Mouse (Mus musculus) retina, postnatal 7 days (tissue): Measurements from ENCODE around the gene Dpf3.
A peak's percentile ranks its signal among the peaks of the same experiment; 100 is the strongest.

Experiments
- DNase-seq: peaks from one replicate; pipeline ENCODE4 v3.0.0-alpha.2; 2012; ENCODE audit warnings: low read depth, low spot score

Gene Dpf3

DNA sequence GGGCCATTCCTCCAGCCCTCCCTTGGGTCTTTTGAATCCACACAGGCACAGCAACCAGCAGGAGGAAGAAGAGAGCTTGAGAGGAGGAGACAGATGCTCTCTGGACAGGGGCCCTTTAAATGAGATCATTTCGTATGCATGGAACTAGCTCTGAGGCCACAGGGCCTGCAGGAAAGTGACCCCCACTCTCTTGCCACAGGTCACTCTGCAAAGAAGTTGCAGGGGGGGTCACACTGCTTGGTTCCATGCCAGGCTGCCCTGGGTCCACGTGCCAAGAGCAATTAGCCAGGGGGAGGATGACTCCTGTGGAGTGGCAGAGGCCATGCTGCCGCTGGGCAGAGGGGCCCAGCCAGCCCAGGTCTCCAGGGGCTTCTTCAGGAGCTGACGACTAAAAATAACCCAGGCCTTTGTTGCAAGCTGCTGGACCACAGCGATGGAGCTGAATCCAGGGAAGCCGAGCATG is 273.6 kb downstream of the Dpf3 start:
- DNase-seq: no peak

DNA sequence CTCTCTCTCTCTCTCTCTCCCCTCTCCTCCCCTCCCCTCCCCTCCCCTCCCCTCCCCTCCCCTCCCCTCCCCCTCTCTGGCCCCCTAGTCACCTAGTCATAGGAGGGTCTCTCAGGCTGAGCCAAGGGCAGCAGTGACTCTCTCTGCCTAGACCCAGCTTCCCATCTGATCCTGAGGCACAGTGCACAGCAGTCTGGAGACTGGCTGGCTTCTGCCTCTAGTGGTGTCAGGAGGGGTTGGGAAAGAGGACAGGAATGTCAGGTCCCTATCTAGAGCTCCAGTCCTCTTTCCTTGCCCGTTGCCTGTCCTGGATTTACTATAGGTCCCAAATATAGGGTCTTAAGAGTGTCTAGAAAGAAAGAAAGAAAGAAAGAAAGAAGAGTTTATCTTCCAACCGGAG is 275.5 kb downstream of the Dpf3 start:
- DNase-seq: no peak

DNA sequence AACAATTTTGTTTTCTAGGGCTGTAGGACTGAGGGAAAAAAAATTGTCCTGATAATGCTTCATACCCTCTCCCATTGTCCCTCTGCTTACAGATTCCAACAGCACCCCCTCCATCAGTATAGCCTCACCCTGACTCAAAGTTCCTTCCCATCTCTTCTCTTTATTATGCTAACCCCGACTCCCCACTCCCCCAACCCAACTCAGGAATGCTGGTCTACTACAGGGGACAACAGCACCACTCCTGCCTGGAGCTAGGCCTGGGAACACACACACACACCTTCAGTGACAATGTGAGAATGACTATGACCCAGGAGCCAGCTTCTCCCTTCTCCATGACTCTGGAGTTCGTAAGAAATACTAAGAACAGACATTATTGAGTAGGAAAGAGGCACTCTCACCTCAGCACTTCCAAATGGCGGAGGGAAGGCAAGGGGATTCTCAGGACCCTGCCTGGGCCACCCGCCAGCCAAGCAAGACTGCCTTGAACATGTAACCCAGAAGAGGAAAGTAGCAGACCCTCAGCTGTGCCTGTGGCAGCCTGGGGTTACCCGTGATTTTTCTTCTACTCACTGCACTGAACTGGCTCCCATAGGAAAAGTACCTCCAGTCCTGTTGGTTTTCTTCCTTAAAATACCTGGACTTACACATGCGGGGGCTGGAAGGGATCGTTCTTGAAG is 276.2 kb downstream of the Dpf3 start:
- DNase-seq: no peak

DNA sequence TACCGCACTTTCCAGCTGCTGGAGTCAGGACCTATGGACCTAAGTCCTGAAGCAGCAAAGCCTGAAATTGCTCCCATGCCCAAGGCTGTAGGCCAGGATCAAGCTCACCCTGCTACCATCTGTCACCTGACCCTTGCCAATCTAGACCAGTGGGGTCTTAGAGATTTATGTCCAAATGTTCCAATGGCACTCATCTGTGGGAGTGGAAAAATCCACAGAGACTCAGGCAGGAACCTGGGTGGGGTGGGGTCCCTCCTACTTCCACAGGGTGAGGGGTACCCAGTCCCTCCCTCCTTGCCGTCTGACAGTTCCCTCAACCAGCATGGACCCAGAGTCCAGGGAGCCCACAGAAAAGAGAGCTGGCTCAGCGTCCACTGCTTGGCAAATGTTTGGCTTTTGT is 276.8 kb downstream of the Dpf3 start:
- DNase-seq: no peak

DNA sequence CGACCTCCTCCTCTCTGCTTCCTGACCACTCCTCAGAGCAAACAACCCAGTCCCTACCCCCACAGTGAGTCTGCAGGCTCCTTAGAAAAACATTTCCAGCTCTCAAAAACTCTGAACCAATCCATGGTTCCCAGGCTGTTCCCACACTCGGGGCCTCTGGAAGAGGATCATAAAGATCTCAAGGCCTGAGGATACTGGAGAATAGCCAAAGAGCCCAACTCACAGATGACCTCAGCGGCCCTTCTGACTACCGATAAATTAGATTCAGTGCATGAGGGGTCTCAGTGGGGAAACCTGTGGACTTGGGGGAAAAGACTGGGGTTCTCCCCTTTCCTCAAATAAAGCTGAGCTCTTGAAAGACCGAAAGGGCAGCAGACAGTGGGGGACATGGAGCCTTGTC is 277.2 kb downstream of the Dpf3 start:
- no peak for DNase-seq

DNA sequence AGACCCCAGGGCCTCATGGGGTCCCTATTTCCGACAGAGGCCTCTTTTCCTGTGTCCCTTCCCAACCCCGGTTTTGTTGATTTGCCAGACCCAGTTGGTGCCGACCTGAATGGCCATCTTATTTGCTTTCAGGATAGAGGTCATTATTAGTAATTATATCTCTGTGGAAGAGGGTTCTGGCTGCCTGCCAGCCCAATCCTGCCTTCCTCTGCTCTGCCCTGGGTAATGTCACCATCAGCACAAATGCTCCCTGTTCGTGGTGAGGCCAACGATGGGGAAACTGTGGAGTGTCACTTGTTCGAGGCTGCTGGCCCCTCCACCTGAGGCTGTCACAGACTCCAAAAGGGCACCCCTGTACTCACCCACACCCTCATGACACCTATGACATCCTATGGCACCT is 278.1 kb downstream of the Dpf3 start:
- no peak for DNase-seq

DNA sequence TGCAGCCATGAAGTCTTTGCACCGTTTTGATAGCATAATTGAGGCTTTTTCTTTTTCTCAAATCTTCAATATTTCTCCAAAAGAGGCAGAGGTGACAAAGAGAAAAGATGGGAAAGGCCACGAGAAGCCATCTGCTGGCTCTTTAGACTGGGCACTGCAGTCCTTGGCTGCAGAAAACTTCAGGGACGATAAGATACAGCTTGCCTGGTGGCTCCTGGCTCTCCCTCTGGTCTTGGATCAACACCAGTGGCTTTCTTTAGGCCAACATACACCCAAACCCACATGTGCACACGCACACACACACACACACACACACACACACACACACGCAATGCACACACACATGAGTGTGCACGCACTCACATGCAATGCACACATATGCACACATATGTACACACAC is 278.7 kb downstream of the Dpf3 start:
- DNase-seq: no peak

DNA sequence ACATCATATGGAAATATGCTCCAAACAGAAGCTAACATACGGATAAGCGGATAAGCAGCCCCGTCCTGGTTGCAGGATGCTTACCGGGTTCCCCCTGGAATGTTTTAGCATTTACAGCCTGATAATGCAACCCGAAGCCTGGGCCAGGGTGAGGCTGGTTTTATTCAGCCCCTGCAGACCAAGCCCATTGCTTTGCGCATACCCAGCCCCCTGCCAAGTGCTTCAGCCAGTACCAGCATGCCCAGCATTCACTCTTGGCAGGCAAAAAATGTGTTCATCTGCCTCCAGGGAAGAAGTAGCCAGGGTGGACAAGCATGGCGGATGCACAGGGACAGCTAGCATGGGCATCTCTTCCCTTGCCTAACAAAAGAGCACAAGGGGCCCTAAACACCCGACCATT is 279.5 kb downstream of the Dpf3 start:
- DNase-seq: no peak

DNA sequence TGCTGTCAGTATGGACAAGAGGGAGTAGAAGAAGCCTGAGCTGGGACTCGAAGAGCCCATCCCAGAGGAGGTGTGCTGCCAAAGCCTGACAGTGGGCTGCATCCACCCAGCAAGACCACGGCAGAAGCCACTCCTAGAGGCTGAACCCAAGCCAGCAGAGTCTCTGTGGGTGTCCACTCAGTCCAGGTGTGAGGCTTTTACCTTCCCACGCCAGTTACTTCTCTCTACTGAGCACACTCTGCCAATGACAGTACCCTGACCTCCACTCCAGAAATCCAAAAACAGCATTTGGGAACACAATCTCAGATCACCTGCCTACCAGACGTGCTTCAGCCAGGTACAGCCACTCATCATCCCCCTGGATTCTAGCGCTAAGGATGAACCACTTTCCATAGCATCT is 280.0 kb downstream of the Dpf3 start:
- no peak for DNase-seq

DNA sequence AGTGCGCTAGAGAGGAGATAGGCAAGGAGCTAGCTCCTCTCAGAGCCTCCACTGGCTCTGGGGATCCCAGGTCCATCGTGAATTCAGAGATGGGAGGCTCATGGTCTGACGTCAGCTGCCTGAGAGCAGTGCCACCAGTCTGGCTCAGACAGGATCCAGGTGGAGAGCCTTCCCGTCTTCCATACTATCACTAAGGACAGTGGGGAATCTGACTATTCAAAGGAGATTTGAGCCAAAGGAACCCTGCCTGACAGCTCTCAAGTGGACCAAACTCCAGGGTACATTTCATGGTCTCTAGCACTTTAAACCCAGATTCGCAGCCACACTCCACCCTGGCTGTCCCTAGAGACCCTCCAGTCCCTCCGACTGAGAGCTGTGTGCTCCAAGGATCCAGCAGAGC is 280.6 kb downstream of the Dpf3 start:
- DNase-seq: no peak

DNA sequence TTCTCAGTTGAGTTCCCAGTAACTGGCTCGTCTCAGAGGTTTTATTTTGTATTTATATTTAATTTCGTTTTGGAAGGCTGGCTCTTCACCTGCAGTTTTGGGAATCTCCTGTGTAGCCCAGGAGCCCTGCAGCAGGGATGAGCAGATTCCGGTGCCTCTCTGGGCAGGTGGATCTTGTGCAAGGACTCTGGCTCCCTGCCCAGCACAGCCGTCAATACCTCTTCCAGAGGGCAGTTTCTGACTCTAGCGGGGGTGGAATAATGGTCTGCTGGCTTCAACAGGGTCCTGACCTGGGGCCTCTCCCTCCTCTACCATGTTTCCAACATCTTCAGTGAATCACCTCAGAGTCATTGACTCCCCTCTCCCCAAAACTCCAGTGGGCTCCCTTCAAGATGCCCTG is 283.2 kb downstream of the Dpf3 start:
- DNase-seq: no peak

DNA sequence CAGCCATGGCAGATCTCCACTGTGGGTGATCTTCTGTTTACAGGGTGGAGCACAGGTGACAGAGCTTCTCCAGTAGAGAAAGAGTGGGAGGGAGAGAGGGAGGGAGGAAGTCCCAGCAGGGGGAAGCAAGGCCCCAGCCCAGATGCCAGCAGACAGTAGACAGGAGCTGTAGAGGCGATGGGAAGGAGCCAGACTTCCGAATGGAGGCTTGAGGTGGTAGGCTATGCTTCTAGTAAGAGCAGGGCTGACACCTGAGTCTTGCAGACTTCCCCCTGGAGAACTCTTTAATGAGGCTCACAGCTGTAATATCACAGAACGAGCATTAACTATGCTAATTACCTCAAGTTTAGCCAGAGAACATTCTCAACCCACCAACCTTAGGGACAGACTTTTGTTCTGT is 285.8 kb downstream of the Dpf3 start:
- no peak for DNase-seq

DNA sequence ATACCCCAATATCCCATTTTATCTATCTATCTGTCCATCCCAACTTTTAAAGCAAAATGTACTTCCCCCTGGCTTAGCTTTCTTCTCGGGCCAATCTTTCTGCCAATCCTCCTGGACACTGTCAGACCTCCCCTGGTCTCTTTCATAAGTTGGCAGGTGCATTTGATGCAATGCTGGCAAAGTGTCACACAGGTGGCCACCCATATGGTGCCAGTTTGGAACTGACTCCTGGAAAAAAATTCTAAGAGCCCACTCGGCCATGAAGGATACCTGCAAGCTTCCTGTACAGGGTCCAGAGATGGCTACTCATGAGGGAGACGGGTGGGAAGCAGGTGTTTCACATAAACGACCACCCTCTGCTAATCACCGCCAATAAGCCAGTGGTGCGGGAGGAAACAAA is 307.0 kb downstream of the Dpf3 start:
- no peak for DNase-seq

DNA sequence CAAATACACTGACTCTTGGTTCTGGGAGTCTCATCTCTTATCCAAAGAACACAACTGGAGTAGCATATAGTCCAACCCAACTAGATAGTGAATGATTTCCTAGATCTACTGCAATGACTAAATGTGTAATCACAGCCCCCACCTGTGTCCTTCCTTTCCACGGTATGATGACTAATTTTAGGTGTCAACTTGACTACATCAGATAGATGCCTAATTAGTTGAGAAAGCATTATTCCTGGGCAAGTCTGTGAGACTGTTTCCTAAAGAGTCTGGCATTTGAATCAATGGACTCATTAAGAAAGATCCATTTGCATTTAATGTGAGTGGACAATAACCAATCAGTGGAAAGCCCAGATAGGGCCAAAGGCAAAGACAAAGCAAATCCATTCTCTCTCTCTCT is 307.7 kb downstream of the Dpf3 start:
- no peak for DNase-seq

DNA sequence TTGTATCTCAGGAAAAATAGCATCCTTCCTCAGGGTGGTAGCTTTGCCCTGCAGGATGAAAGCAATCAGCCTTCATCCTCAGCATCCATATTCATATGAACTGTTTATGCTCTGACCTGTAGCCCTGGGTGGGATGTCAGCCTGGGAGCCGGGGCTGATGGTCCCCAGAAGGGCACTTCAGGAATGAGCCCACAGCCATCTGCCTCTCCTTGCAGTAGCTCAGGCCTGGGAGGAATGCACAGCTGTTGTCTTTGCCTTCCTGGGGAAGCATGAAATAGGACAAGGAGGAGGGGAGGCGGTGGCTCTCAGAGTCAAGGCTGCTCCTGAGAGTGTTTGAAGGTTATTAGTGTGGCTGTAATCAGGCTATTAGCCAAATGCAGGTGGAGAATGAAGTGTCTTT is 308.7 kb downstream of the Dpf3 start:
- DNase-seq: no peak

DNA sequence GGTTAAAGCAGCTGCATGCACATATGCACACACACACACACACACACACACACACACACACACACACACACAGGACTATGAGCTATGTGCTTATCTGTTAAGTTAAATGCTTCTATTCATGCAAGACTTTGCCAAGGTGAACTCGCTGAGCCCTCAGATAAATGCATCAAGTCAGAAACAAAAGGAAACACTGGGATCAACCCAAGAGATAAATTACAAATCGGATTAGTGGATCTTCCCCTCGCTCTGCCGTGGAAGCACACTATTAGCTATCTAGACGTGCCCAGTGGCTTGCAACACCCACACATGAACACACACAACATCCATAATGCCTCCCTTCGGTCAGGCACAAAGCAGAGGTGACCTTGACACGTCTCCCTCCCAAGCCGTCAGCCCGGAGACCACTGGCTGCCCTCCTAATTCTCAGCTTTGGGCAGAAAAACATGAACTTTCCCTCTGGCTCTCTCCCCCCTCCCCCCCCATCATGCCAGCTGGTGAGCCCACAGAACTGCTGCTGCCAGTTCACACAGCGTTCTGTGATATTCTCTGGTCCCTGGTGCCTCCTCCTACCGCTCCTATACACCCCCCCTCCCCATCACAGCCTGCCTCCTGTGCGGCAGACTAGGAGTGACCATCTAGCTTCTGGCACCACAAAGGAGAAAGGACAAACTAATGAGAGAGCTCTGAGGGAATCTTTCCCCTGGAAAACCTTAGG is 317.9 kb downstream of the Dpf3 start:
- peak; percentile 57 for DNase-seq

DNA sequence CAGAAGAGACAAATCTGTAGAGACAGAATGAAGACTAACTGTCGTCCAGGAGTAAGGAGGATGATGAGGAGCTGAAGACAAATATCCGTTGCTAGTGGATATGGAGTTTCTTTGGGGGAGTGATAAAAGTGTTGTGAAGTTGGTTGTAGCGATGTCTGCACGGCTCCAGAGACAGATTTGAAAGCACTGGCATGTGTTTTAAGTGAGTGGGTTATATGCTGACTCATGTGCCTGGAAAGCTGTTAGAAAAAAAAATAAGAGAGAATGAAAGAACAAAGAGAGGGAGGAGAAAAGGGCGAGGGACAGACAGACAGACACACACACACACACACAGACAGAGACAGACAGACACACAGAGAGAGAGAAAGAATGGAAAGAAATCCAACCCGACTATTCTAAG is 319.2 kb downstream of the Dpf3 start:
- DNase-seq: no peak

DNA sequence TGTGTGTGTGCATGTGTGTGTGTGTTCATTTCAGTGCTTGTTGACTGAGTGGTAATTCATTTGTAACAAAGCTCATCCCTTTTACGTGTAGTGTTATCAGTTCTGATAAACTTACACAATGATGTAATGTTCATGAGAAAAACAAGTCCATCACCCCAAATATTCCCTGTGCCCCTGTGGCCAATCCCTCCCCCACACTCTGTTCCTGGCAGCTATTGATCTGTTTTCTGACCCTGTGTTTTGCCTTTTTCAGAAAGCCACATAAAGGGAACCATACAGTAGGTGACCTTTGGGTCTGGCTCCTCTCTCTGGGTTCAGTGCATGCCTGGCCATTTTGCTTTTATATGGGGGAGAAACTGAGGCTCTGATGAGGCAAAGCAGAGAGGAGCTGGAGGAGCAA is 322.5 kb downstream of the Dpf3 start:
- no peak for DNase-seq
